Mouse (Mus musculus) embryo, embryonic 10.5 days (tissue): Measurements from ENCODE around the gene Polr3h.
"Not testable (repeated sequence)": the region's sequence is repeated elsewhere in the genome, so short reads cannot be mapped to it uniquely, and the experiment has no call there.

Source experiments
- DNase-seq: peaks from one replicate; pipeline ENCODE4 v3.0.0-alpha.2; 2015; ENCODE audit warnings: low spot score

The Polr3h gene

GRCm38 (mm10) chr15:81917621-81918463, 8.2 kb downstream of the Polr3h start:
- peak; percentile 74 for DNase-seq

- no peak for DNase-seq
Observed at GRCm38 (mm10) chr15:81917201-81917600, 8.8 kb downstream of the Polr3h start.

GRCm38 (mm10) chr15:81915663-81916062, 10.4 kb downstream of the Polr3h start:
- no peak for DNase-seq

- DNase-seq, result no peak
Observed at GRCm38 (mm10) chr15:81914668-81915067, 11.4 kb downstream of the Polr3h start.

- DNase-seq, result no peak
Observed at GRCm38 (mm10) chr15:81912498-81912897, 13.5 kb downstream of the Polr3h start.

- not testable (repeated sequence) for DNase-seq
Observed at GRCm38 (mm10) chr15:81908767-81909166, 17.3 kb downstream of the Polr3h start.

- no peak for DNase-seq
Observed at GRCm38 (mm10) chr15:81907953-81908352, 18.1 kb downstream of the Polr3h start.

- peak; percentile 79 for DNase-seq
Observed at GRCm38 (mm10) chr15:81904939-81905338, 21.1 kb downstream of the Polr3h start.

- DNase-seq, result no peak
Observed at GRCm38 (mm10) chr15:81898751-81899150, 27.3 kb downstream of the Polr3h start.

GRCm38 (mm10) chr15:81897607-81898285, 28.3 kb downstream of the Polr3h start:
- no peak for DNase-seq

GRCm38 (mm10) chr15:81896407-81896806, 29.6 kb downstream of the Polr3h start:
- no peak for DNase-seq

GRCm38 (mm10) chr15:81894002-81894401, 32.0 kb downstream of the Polr3h start:
- no peak for DNase-seq

- DNase-seq, result no peak
Observed at GRCm38 (mm10) chr15:81891822-81892580, 34.0 kb downstream of the Polr3h start.

- no peak for DNase-seq
Observed at GRCm38 (mm10) chr15:81891140-81891802, 34.8 kb downstream of the Polr3h start.

GRCm38 (mm10) chr15:81889175-81889574, 36.9 kb downstream of the Polr3h start:
- DNase-seq, result no peak

- DNase-seq, result no peak
Observed at GRCm38 (mm10) chr15:81886795-81887550, 39.1 kb downstream of the Polr3h start.

GRCm38 (mm10) chr15:81885418-81885934, 40.6 kb downstream of the Polr3h start:
- peak; percentile 9 for DNase-seq

- DNase-seq, result no peak
Observed at GRCm38 (mm10) chr15:81882348-81882747, 43.7 kb downstream of the Polr3h start.

- DNase-seq, result no peak
Observed at GRCm38 (mm10) chr15:81879531-81880401, 46.3 kb downstream of the Polr3h start.
